Mouse (Mus musculus) granulocyte monocyte progenitor cell, adult 5-6 weeks (primary cell): ENCODE results near the gene Elavl3. TPM values are rescaled to one million over a fixed set of nuclear protein-coding genes. Genes with fewer than 3 reads are reported as not detected.
A peak's percentile ranks its signal among the peaks of the same experiment; 100 is the strongest.
"Not testable (repeated sequence)": the region's sequence is repeated elsewhere in the genome, so short reads cannot be mapped to it uniquely, and the experiment has no call there.

Experiments
- ATAC-seq: replicated peaks from 2 replicates; pipeline ENCODE4 v1.8.0; 2016; ENCODE audit warnings: mild to moderate bottlenecking, moderate TSS enrichment, inconsistent platforms; ENCODE audit not compliant: poor library complexity, severe bottlenecking
- total RNA-seq, 2 experiments: library from RNA; stranded (forward) in 1 of 2; stranded (reverse) in 1 of 2; fragments of 200-712, 200-1000 nt in 1 of 2; fragments of >200 nt in 1 of 2; fragmentation: Nextera tagmentation in 1 of 2; gene quantifications; 2 replicates each; pipeline ENCODE4 v1.2.3; 2014 to 2017

The Elavl3 gene
- not detected in 2 replicates for total RNA-seq (2014; fragmentation: Nextera tagmentation)
- 0.31 TPM in 1 of 2 replicates, not detected in the other for total RNA-seq (2017)

DNA sequence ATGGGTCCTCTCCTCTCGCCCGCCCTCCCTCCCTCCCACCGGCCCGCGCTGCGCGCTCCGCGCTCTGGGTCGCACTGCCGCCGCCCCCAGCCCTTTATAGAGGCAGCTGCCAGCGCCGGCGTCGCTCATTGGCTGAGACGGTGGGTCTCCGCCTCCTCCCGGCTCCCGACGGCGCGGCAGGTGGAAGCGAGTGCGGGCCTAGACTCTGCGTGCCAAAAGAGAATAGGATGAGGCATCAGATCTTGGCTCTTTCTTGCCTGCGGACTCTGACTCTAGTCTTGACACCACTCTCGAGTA is at the start of gene Elavl3:
TSS of gene Elavl3 (minus strand) at position 66 of the 297 bp plus-strand sequence.
- no peak for ATAC-seq

DNA sequence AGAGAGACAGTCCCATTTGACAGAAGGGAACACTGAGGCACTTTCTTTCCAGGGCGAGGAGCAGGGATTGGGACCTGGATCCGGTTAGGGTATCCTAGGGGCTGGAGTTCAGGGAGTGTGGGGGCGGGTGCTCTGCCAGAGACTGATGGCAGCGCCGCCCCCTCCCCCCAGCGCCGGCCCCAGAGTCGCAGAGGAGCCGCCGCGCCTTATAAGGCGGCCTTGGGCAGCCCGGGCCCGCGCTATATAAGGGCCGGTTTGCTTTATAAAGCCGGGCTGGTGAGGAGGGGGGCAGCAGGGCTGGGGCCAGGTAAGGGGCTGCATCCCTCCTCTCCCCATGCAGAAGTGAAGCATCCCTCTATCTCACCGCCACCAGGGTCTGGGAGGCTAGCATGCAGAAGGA is 48.1 kb upstream of the Elavl3 start:
- ATAC-seq = no peak

GRCm38 (mm10) chr9:22098993-22099696 is 47.3 kb upstream of the Elavl3 start, which contains the start of gene Cnn1:
Gene Cnn1 (plus strand): TSS chr9:22099216.
- ATAC-seq = 0 out of 2 replicates have a peak, but pooled peaks have one; percentile 18

DNA sequence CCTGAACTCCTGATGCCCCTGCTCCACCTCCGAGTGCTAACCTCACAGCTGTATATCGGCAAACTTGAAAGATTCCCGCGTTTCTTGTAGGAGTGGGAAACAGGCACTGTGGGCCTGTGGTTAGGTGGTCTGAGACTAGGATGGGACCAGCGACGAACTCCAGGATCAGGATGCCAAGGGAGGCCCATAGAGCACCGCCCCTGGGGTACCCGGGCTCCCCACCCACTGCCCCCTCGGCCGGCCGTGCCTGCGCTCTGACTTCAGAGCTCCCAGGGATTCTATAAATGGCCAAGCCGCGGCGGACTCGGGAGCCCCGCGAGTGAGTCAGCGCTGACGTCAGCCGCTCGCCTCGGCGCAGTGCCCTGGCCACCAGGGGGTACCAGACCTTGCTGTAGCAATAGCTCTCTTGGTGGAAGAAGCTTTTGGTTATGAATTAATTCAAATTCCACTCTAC is 44.1 kb upstream of the Elavl3 start:
- ATAC-seq = peak; percentile 95

DNA sequence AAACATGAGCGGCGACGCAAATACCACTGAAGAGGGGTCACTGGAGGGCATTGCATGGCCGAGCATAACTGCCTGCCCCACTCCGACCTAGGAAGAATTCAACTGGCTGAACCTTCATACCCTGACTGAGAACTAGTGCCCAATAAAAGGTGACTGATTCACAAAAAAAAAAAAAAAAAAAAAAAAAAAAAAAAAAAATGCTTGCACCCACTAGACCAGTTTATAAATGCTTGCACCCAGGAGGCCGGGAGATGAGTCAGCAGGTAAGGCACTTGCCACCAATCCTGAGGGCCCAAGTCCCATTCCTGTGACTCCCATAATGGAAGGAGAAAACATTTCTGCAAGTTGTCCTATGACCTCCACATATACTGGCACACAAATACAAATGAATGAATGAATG is 40.9 kb upstream of the Elavl3 start:
- no peak for ATAC-seq

GRCm38 (mm10) chr9:22089986-22090385 is 38.2 kb upstream of the Elavl3 start:
- no peak for ATAC-seq

DNA sequence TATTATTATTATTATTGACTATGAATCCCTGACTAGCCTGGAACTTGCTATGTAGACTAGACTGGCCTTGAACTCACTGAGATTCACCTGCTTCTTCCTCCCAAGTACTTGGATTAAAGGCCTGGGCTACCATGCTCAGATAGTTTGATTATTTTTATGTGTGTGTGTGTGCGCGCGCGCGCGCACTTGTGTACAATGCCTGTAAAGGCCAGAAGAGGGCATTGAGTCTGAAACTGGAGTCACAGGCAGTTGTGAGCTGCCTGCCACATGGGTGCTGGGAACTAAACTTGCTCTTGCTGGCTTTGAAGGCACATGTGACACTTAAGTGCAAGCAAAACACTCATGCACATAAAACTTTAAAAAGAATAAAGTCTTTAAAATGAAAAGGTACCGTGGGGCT is 37.5 kb upstream of the Elavl3 start:
- ATAC-seq = no peak

DNA sequence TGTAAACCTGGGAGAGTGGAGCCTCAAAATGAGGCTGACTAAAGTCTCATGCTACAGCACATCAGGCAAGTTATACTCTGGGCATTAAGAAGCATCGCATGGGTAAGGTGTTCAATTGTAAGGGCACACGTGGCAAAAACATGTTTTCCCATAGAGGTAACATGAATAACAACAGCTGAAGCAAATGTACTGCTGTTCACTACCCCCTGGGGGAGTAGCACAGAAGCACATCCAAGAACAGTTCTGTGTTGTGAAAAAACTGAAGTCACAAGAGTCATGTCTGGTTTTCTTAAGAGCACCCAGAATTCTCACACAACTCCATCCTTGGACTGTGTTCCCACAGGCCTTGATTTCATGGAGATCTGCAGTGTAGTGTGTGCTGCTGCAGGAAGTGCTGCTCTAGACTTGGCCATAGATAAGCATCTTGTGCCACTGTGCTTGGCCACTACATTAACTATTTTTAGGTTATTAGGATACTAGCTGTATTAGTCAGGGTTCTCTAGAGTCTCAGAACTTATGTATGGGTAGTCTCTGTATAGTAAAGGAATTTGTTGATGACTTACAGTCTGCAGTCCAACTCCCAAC is 35.3 kb upstream of the Elavl3 start:
- ATAC-seq = no peak

DNA sequence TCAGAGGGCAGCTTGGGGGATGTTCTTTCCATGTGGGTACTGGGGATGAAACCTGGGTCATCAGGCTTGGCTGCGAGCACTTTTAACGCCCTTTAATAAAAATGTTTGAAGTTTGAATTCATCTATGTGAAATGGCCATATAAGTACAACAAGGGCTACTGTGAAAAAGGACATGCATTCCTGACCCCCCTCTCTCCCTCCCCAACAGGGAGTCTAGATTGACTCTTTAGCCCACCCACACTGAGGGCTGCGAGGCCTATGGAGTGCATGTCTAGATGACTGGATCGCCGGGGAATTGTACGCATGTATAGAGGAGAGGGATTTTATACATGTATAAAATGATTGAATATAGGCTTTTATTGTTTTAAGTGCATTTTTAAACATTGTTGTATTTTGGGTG is 34.2 kb upstream of the Elavl3 start:
- ATAC-seq = no peak

- ATAC-seq = peak; percentile 99
Measured at GRCm38 (mm10) chr9:22085022-22085834, 33.4 kb upstream of the Elavl3 start, which contains the start of gene Ecsit. Gene Ecsit (minus strand): TSS chr9:22085438.

DNA sequence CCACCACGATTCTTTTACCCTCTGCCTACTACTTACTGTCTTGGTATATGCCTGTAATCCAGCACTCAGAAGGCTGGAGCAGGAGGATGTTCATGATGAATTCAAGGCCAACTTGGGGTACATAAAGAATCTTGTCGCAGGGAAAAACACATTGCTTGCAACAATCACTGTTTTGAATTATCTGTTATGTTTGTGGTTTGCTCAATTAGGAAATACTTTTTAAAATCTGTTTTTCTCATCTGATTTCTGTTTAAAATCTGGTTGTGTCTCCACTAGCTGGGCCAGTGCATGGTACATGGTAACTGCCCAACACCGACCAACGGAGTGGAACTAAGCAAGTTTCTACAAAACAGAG is 32.8 kb upstream of the Elavl3 start:
- ATAC-seq = no peak

DNA sequence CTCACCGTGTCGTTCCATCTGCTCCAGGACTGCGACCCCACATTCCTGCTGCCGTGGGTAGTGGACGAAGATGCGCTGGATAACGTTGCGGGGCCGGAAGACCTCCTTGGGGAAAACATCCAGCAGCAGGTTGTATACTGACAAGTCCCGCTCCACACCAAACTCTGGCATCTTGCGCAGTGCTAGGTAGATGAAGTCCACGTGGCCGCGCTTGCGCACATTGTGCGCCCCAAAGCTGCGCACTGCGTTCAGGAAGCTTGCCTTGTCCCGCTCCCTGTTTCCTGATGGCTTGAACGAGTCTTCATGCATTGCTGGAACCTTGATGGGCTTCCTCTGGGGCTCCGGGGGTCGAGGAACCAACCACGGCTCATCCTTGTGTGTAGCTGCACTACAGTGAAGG is 24.4 kb upstream of the Elavl3 start:
- ATAC-seq = no peak

DNA sequence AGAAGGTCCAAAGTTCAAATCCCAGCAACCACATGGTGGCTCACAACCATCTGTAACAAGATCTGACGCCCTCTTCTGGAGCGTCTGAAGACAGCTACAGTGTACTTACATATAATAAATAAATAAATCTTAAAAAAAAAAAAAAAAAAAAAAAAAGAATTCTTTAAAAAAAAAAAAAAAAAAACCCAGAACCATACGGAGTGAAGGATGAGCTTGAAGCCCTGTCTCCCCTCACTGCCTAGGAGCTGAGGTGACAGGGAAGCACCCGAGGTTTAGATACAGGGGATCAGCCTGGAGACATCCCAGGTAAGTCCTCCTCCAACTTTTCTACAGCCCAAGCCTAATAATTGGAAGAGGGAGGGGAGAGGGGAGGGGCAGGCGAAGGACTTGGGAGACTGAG is 24.0 kb upstream of the Elavl3 start:
- ATAC-seq = not testable (repeated sequence)

DNA sequence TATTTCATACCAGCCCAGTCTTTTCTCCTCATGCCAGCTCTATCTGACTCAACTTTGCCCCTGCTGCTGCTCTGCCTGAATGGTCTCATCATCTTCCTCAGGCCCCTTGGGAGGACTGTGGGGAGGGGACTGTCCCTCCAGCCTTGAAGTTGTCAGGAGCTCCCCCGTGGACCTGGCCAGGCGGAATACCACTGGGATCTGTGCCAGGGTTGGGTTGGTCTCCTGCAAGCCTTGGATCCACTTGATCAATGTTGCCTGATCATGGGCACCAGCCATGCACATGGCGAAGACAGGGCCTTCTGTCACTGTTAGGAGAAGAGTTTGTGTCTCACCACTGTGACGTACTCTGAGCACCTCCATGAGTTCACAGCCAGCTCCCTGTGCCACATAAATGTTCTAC is 20.5 kb upstream of the Elavl3 start:
- no peak for ATAC-seq

GRCm38 (mm10) chr9:22070791-22071573 is 19.2 kb upstream of the Elavl3 start, which contains the start of the genes Gm49318 and Zfp653:
Gene Gm49318 (minus strand): TSS chr9:22071259.
Gene Zfp653 (minus strand): TSS chr9:22071376.
- ATAC-seq = peak; percentile 91

DNA sequence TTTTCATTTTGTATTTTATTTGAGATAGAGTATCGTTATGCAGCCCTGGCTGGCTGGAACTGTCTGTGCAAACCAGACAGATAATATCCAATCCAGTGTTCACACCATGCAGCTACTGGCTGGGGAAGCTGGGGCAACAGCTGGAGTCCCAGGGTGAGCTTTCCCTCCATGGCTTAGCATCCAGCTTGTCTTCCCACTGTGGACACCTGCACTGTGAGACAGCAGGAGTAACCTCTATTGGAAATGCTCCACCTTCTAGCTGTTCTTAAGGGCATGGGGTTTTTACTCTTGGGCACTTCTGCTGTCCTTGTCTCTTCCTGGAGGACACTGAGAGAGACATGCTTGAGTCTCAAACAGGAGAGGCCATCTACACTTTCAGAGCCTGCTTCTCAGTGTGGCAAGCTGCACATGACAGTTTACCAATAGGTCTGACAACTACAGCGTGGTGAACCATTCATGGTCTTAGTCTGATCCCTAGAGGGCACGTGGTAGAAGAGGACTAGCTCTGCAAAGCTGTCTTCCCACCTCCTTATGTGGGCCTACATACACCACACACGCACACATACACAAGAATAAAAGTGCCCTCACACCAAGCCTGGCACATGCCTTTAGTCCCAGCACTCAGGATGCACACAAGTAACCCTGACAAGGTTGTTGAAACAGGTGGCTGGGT is 18.2 kb upstream of the Elavl3 start:
- ATAC-seq = 0 out of 2 replicates have a peak, but pooled peaks have one; percentile 0

GRCm38 (mm10) chr9:22067195-22067594 is 15.4 kb upstream of the Elavl3 start:
- ATAC-seq = no peak

DNA sequence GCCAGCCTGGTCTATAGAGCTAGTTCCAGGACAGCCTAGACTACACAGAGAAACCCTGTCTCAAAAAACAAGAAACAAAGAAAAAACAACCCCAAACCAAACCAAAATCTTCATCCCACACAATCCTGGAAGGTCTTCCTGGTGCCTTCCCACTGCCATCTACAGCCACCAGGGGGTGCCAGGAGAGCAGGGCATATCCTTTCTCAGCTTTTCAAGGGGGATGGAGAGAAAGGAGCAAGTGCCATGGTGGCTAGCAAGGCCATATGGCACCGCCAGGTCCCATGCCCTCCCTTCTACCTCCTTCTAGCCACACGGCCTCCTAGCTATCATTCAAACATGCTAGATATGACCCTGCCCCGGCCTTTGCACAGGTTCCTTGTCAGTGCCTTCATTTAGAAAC is 14.6 kb upstream of the Elavl3 start:
- ATAC-seq = peak; percentile 41

GRCm38 (mm10) chr9:22065642-22066041 is 13.8 kb upstream of the Elavl3 start:
- no peak for ATAC-seq

GRCm38 (mm10) chr9:22064341-22064740 is 12.5 kb upstream of the Elavl3 start:
- no peak for ATAC-seq
